Mouse (Mus musculus): ENCODE results near the gene Gm20388.

GRCm38 (mm10) chr8:120393871-120394275 is 483.2 kb downstream of the Gm20388 start:
- no peak for TF ChIP-seq POLR2A (IDR thresholded peaks at IDR 0.05; ENCODE audit: borderline replicate concordance, extremely low read depth, insufficient read depth, insufficient read length, poor library complexity, severe bottlenecking)
- TF ChIP-seq CTCF (IDR thresholded peaks at IDR 0.05; ENCODE audit: borderline replicate concordance, extremely low read depth, insufficient read depth, insufficient read length) = no peak

Data from brain, embryonic 14.5 days (tissue).